8 mouse cellular contexts compared by ENCODE assay signal in genomic region chr19:21472121-21472780, GRCm38 (mm10). TPM values are rescaled to one million over a fixed set of nuclear protein-coding genes. Genes with fewer than 3 reads are reported as not detected.
DNase-seq lines count a peak whose midpoint lies in the region; ATAC-seq and TF ChIP-seq lines count a peak whose summit lies in the region.

No protein-coding gene starts in this region.

- H3K27ac ChIP-seq in gastrocnemius, adult 2 months: peak overlapping the region; percentile 91
- H3K27ac ChIP-seq in hindbrain, embryonic 16.5 days (ENCODE audit: low read depth, low read length): no peak overlapping the region
- H3K27ac ChIP-seq in macrophage: no peak overlapping the region

- DNase-seq in G1E (ENCODE audit: low spot score): peak; percentile 65
- peak; percentile 89 for DNase-seq in gastrocnemius, adult 2 months
- peak; percentile 62 to 82 for DNase-seq in left cerebral cortex, adult 8-10 months (ENCODE audit: low spot score in 2 of 2)
- peak; percentile 84 to 88 for DNase-seq in right cerebral cortex, adult 2 months (ENCODE audit: low spot score in 2 of 2)
- peak; percentile 75 for DNase-seq in urinary bladder, adult 2 months (ENCODE audit: low spot score)

- H3K4me2 ChIP-seq in hindbrain, embryonic 16.5 days (ENCODE audit: low read length): peak overlapping the region; percentile 83

- no peak for ATAC-seq in G1E (ENCODE audit: extremely low read depth, insufficient number of reproducible peaks, low FRiP score, poor library complexity, severe bottlenecking)
- ATAC-seq in common myeloid progenitor, adult 5-6 weeks (replicated peaks; ENCODE audit: low read depth, poor library complexity, severe bottlenecking): peak; percentile 89
- ATAC-seq in hindbrain, embryonic 16.5 days: peak; percentile 73

- peaks cover 4% of the 10 kb centered on the region; the same call in 1 of the 2 replicates for H3K27me3 ChIP-seq in G1E (ENCODE audit: insufficient read depth, low read length)
- H3K27me3 ChIP-seq in hindbrain, embryonic 16.5 days (replicated peaks; ENCODE audit: control insufficient read depth, insufficient read depth, low read length): 0 out of 2 replicates have a peak, but pooled peaks cover 3% of the 10 kb centered on the region

- peaks cover 5% of the 10 kb centered on the region for H3K9me3 ChIP-seq in G1E (replicated peaks)
- peaks cover 7% of the 10 kb centered on the region; the same call in 1 of the 2 replicates for H3K9me3 ChIP-seq in hindbrain, embryonic 16.5 days (ENCODE audit: control insufficient read depth, low read length)

- peak overlapping the region; percentile 55 for H3K9ac ChIP-seq in hindbrain, embryonic 16.5 days (ENCODE audit: low read depth, low read length)

- H3K4me1 ChIP-seq in G1E (ENCODE audit: insufficient read depth, low read depth, low read length): peaks cover 22% of the 10 kb centered on the region
- H3K4me1 ChIP-seq in hindbrain, embryonic 16.5 days (ENCODE audit: control insufficient read depth, insufficient read depth, low read depth, low read length): no peaks in the 10 kb centered on the region

- H3K79me2 ChIP-seq in macrophage (ENCODE audit: inconsistent target): peaks cover 43% of the 10 kb centered on the region; the same call in 1 of the 2 replicates

- peaks cover 6% of the 10 kb centered on the region for H3K36me3 ChIP-seq in G1E (replicated peaks)
- no peaks in the 10 kb centered on the region for H3K36me3 ChIP-seq in hindbrain, embryonic 16.5 days (ENCODE audit: control insufficient read depth, insufficient read depth, low read length)
- no peaks in the 10 kb centered on the region for H3K36me3 ChIP-seq in macrophage (ENCODE audit: inconsistent target)

- TF ChIP-seq CTCF in G1E (IDR thresholded peaks at IDR 0.05; ENCODE audit: low read depth, low read length): peak; percentile 39
- TF ChIP-seq CTCF in gastrocnemius, adult 2 months (IDR thresholded peaks at IDR 0.05): peak; percentile 87

- intact Hi-C loops in gastrocnemius, adult 2 months (cut with DNase I): loop anchor here (2.0 kb wide), 1 partner anchor 99 kb away; no protein-coding TSS in a partner anchor

- 3% methylated on average over 48 of the region's 48 CpGs for WGBS in hindbrain, embryonic 16.5 days
- WGBS in macrophage (ENCODE audit: missing documents): 2% methylated on average over 42 of the region's 48 CpGs

- H3K4me3 ChIP-seq in G1E (ENCODE audit: low read depth, low read length): peak overlapping the region; percentile 81
- peak overlapping the region; percentile 77 for H3K4me3 ChIP-seq in gastrocnemius, adult 2 months
- peak overlapping the region; percentile 51 for H3K4me3 ChIP-seq in hindbrain, embryonic 16.5 days (ENCODE audit: low read length)
- H3K4me3 ChIP-seq in macrophage (ENCODE audit: inconsistent target): peak overlapping the region; percentile 44

RNA-seq across cellular contexts. Expression of gene Gda, which starts 1.0 kb away (rescaled TPM):
- total RNA-seq in G1E (2014; fragmentation: Nextera tagmentation) (16.6 and 21.0 TPM in 2 replicates), G1E (2017) (4.9 and 6.0 TPM in 2 replicates)
- polyA plus RNA-seq in G1E (2012) (1.2 and 1.7 TPM in 2 replicates), macrophage (2018) (6.0 to 13.2 TPM (median 7.6 TPM) in 3 replicates)
- total RNA-seq in common myeloid progenitor, adult 5-6 weeks (2017): 6.5 and 9.6 TPM in 2 replicates
- total RNA-seq in gastrocnemius, adult 2 months (2021): 1 to 10 TPM; 7.4 to 7.8 TPM
- 0.55 and 0.71 TPM in 2 replicates for polyA plus RNA-seq in hindbrain, embryonic 16.5 days (2015; fragmentation: Nextera tagmentation; extraction: Ambion mirVana)
- total RNA-seq in left cerebral cortex, adult 8-10 months (2022): 100 to 1,000 TPM; 153 to 197 (median 167) TPM
- 10 to 100 TPM in 7 of 26 experiments, 1 to 10 TPM in 19; 3.1 to 52.9 (median 5.5) TPM for total RNA-seq in macrophage (2018; cell fraction: chromatin; rRNA removed)
- 10 to 100 TPM in 2 of 26 experiments, 1 to 10 TPM in 24; 4.3 to 11.5 (median 7.7) TPM for total RNA-seq in macrophage (2018; cell fraction: cytosol; rRNA removed)
- total RNA-seq in macrophage (2018; cell fraction: nucleus; rRNA removed): 10 to 100 TPM in 9 of 26 experiments, 1 to 10 TPM in 17; 5.0 to 58.6 (median 7.9) TPM
- 12.0 and 14.4 TPM in 2 replicates for polyA plus RNA-seq in urinary bladder, adult 2 months (2012; rRNA removed)

Comparison
In these comparisons a context has a peak if more than half of its experiments do, and no peak if none do; other contexts are left out.
1. RNA of gene Gda, which starts 1.0 kb away (total RNA-seq): 153 to 197 TPM in left cerebral cortex, adult 8-10 months; 4.9 to 21.0 TPM in G1E, 6.5 to 9.6 TPM in common myeloid progenitor, adult 5-6 weeks and 7.4 to 7.8 TPM in gastrocnemius, adult 2 months; every median in the first group is over 4 times any median in the second.
2. Peak in every context shown above with its lines, with median percentiles within 50 percentile points of each other: DNase-seq and H3K4me3 ChIP-seq.